Mouse (Mus musculus) liver, adult (tissue): ENCODE data around the gene Cct6b.

Source experiments
- GATA4 ChIP-seq: IDR thresholded peaks from 2 replicates; pipeline ENCODE4 v1.6.1; 2014; ENCODE audit warnings: mild to moderate bottlenecking, low read length; ENCODE audit not compliant: insufficient replicate concordance

Cct6b gene

DNA sequence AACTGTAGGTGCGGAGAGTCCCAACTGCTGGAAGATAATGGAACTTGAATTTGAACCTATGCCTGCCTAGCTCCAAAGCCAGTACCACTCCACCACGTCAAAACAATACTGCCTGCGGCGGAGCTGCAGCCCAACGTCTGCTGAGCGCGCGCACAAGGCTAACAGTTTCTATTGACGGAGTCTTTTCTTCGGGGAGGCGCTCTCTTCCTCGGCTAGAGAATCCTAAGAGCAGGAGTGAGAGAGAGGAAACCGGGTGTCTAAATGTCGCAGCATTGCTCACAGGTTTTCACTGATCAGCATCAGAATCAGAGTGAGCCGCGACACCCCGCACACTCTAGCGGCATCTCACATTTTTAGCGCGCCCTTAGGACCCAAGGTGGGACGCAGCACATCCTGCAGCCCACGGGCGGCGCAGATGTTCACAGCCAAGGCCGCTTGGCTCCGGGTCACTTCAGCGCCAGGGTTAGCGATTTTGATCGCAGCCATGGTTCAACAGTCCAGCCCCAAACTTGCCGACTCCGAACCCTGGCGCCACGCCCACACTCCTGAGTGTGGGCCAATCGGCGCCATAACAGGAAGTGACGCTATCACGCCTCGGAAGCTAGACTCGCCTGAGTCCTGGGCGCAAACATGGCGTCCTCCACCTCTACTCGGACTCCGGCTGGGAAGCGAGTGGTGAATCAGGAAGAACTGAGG is at the start of gene Cct6b, which contains the start of gene Zfp830:
TSS of gene Cct6b (minus strand) at position 580 of the 696 bp plus-strand sequence.
TSS of gene Zfp830 (plus strand) at position 604 of the 696 bp plus-strand sequence.
- TF ChIP-seq GATA4 = peak; percentile 48; the same call in 1 of the 2 replicates

DNA sequence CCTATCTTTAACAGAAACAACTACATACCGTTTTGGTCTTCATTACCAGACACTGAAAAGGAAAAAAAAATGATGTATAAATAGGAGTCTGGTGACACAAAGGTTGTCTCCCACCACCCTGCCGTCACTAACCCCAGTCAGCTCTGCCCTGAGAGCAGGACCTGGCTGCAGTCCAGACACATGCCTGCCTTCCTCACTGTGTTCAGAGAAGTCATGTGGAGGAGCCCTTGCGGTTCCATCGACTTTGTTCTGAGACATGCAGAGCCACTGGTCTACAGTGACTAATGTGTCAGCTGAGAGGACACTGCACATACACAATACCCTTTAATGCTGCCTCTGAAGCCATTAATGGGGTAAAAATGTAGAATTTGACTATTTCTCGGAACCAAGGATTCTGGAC is 44.4 kb upstream of the Cct6b start:
- TF ChIP-seq GATA4 = no peak

DNA sequence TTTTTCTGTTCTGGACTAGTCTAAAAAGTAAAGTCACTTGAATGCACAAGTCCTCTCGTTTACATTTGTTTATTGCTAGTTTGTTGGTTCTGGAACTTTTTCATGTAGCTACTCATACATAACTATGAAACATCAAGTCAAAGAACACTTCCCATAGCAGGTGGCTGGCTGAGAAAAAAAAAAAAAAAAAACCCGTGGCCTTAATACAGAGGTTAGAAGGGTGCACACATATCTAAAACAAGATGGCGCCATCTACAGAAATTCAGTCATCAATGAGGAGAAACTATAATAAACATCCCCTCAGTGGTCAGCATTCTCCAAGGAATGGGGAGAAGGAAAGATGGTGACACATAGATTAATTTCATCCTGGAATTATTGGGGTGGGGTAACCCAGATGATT is 43.2 kb upstream of the Cct6b start:
- no peak for TF ChIP-seq GATA4

- TF ChIP-seq GATA4 = no peak
Measured at GRCm38 (mm10) chr11:82806656-82807055, 42.5 kb upstream of the Cct6b start.

- TF ChIP-seq GATA4 = no peak
Measured at GRCm38 (mm10) chr11:82783453-82783852, 19.3 kb upstream of the Cct6b start.

DNA sequence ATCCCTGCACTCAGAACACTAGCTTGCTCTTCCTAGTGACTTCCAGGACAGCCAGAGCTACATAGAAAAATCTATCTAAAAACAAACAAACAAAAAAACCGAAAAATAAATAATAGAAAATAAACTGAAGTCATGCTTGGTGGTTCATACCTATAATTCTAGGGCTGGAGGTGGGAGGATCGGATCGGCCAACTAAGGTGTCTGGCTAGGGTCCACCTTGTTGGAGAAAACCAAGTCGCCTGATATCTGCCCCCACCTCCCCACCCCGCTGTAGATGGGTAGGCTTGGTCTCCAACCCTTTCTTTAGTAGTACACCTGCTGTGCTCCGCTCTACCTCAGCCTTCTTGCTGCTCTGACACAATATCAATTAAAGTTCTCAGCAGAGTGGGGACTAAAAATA is 18.1 kb upstream of the Cct6b start:
- no peak for TF ChIP-seq GATA4

DNA sequence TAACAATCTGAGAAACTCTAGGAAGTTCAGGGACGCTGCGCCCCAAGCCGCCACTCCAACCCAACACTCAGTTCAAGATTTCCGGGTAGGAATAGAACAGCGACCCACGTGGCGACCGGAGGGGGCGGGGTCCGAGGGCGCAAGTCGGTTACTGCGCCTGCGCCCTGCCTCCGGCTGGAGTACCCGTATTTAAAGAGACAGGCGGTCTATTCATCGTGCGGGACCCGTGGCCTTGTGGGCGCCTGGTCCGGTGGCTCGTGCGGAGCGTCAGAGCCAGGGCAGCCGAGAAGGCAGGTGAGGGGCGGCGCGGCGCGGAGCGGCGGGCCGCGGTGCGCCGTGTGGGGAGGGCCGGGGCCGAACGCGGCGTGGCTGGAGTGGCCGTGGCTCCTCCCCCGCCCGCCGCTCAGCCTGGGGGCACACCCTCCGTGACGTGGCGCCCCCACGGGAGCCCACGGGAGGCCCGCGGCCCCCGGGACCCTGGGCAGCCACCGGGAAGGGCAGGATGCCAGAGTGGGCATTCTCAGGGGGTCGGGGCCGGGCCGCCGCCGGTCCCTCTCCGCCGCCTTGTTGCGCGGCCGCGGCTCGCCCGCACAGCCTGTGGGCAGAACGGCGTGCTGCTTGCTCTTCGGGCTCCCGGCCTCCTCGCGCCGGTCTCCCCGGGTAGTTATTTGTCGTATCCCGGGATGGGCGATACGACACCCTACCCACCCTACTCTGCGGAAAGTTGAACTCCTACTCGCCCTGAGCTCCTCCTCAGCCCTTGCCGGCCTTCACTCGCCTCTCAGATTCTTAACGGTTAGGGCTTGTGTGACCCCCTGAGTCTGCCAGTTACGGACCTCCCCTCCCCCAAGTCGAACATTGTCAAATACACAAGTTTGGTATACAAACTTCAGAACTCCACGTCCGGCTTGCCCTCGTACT is 17.1 kb upstream of the Cct6b start, which contains the start of gene Lig3:
TSS of gene Lig3 (plus strand) at position 126 of the 921 bp plus-strand sequence.
- TF ChIP-seq GATA4 = no peak

GRCm38 (mm10) chr11:82780134-82780533 is 16.0 kb upstream of the Cct6b start:
- no peak for TF ChIP-seq GATA4

DNA sequence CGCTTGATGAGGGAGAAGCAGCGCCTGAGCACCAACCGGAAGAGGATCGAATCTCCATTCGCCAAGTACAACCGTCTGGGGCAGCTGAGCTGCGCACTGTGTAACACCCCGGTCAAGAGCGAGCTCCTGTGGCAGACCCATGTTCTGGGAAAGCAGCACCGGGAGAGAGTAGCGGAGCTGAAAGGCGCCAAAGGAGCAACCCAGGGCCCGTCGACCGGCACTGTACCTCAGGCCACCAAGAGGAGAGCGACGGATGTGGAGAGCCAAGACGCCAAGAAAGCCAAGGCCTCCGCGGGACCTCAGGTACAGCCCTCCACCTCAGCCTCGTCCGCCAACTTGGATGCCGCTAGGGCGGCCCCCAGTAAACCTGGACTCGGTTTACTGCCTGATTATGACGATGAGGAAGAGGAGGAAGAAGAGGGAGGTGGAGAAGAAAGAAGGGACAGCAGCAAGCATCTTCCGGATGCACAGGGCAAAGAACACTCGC is 360 bp upstream of the Cct6b start:
- TF ChIP-seq GATA4 = no peak

- TF ChIP-seq GATA4 = no peak
Measured at GRCm38 (mm10) chr11:82763261-82763660, 860 bp downstream of the Cct6b start.

- TF ChIP-seq GATA4 = no peak
Measured at GRCm38 (mm10) chr11:82762286-82762829, 1.8 kb downstream of the Cct6b start.

GRCm38 (mm10) chr11:82755919-82756318 is 8.2 kb downstream of the Cct6b start:
- no peak for TF ChIP-seq GATA4

GRCm38 (mm10) chr11:82752349-82753115 is 11.6 kb downstream of the Cct6b start:
- TF ChIP-seq GATA4 = no peak

- TF ChIP-seq GATA4 = no peak
Measured at GRCm38 (mm10) chr11:82746857-82747366, 17.2 kb downstream of the Cct6b start.
